ENCODE assay signal across 9 mouse cellular contexts in genomic region chr13:111291958-111292493, GRCm38 (mm10). TPM values are rescaled to one million over a fixed set of nuclear protein-coding genes. Genes with fewer than 3 reads are reported as not detected.
A peak's percentile ranks its signal among the peaks of the same experiment; 100 is the strongest.
DNase-seq lines count a peak whose midpoint lies in the region; ATAC-seq and TF ChIP-seq lines count a peak whose summit lies in the region.
"Had no signal": no experiment of that assay in that cellular context is flagged by ENCODE, and none has a peak within 500 bp of the region (broad histone marks: within the 10 kb centered on the region; RNA-seq: fewer than 3 reads in every experiment).

No protein-coding gene starts in this region.

- no peaks in the 10 kb centered on the region for H3K36me3 ChIP-seq in hindbrain, embryonic 14.5 days (replicated peaks; ENCODE audit: control insufficient read depth, insufficient read depth)
- no peaks in the 10 kb centered on the region for H3K36me3 ChIP-seq in midbrain, embryonic 16.5 days (ENCODE audit: control insufficient read depth, insufficient read depth, low read length)

- H3K4me3 ChIP-seq in hindbrain, embryonic 14.5 days (replicated peaks; ENCODE audit: low read length), result no peak overlapping the region
- H3K4me3 ChIP-seq in midbrain, embryonic 16.5 days (ENCODE audit: low read depth, low read length), result no peak overlapping the region

- no peaks in the 10 kb centered on the region for H3K27me3 ChIP-seq in hindbrain, embryonic 14.5 days (ENCODE audit: control insufficient read depth, insufficient read depth, low read length)
- no peaks in the 10 kb centered on the region for H3K27me3 ChIP-seq in midbrain, embryonic 16.5 days (ENCODE audit: control insufficient read depth, insufficient read depth, low read depth, low read length)

- peak overlapping the region; percentile 40; the same call in 1 of the 2 replicates for H3K27ac ChIP-seq in hindbrain, embryonic 14.5 days
- H3K27ac ChIP-seq in midbrain, embryonic 16.5 days (ENCODE audit: low read length), result peak overlapping the region; percentile 53; the same call in 1 of the 2 replicates

- H3K4me2 ChIP-seq in hindbrain, embryonic 14.5 days (replicated peaks), result no peak overlapping the region
- H3K4me2 ChIP-seq in midbrain, embryonic 16.5 days (ENCODE audit: low read length), result no peak overlapping the region

- TF ChIP-seq CTCF in brain, embryonic 14.5 days (IDR thresholded peaks at IDR 0.05; ENCODE audit: borderline replicate concordance, extremely low read depth, insufficient read depth, insufficient read length), result no peak

- no peaks in the 10 kb centered on the region for H3K9me3 ChIP-seq in hindbrain, embryonic 14.5 days (ENCODE audit: control insufficient read depth, low read length)
- peaks cover 4% of the 10 kb centered on the region; the same call in 1 of the 2 replicates for H3K9me3 ChIP-seq in midbrain, embryonic 16.5 days (replicated peaks; ENCODE audit: control insufficient read depth, low read length, poor library complexity, severe bottlenecking)

- DNase-seq in 3134 (ENCODE audit: extremely low read depth, insufficient read length, low spot score), result peak; percentile 40
- DNase-seq in brain, embryonic 14.5 days (ENCODE audit: low read depth), result peak; percentile 84
- peak; percentile 14 for DNase-seq in forelimb bud, embryonic 11.5 days (ENCODE audit: low read depth, low spot score)
- DNase-seq in hindbrain, embryonic 14.5 days (ENCODE audit: low spot score), result peak; percentile 69
- DNase-seq in left cerebral cortex, postnatal 10 days (ENCODE audit: extremely low spot score in 1 of 2, low spot score in 2 of 2), result peak; percentile 70 to 74
- no peak for DNase-seq in adrenal gland, postnatal 4 days (ENCODE audit: low spot score in 2 of 2)

- H3K4me1 ChIP-seq in hindbrain, embryonic 14.5 days (replicated peaks; ENCODE audit: control insufficient read depth, insufficient read depth, low read length), result no peaks in the 10 kb centered on the region
- no peaks in the 10 kb centered on the region for H3K4me1 ChIP-seq in midbrain, embryonic 16.5 days (ENCODE audit: control insufficient read depth, insufficient read depth, low read length)

- no peak for TF ChIP-seq POLR2A in brain, embryonic 14.5 days (IDR thresholded peaks at IDR 0.05; ENCODE audit: borderline replicate concordance, extremely low read depth, insufficient read depth, insufficient read length, poor library complexity, severe bottlenecking)

- H3K9ac ChIP-seq in hindbrain, embryonic 14.5 days, result no peak overlapping the region
- no peak overlapping the region for H3K9ac ChIP-seq in midbrain, embryonic 16.5 days (ENCODE audit: low read depth, low read length)

- 48% methylated on average over 7 of the region's 7 CpGs for WGBS in hindbrain, embryonic 14.5 days
- 44% methylated on average over 7 of the region's 7 CpGs for WGBS in midbrain, embryonic 16.5 days

- ATAC-seq in hindbrain, embryonic 14.5 days (ENCODE audit: low FRiP score), result peak; percentile 77; the same call in 1 of the 2 replicates
- peak; percentile 60; the same call in 1 of the 2 replicates for ATAC-seq in midbrain, embryonic 16.5 days
- ATAC-seq in monocyte, adult 5-6 weeks (replicated peaks; ENCODE audit: insufficient number of reproducible peaks, low FRiP score, low TSS enrichment, poor library complexity, severe bottlenecking), result no peak

- intact Hi-C loops in left cerebral cortex, postnatal 10 days (cut with DNase I), result no loop called here

RNA-seq across cellular contexts. Expression of gene Actbl2, which starts 37.2 kb away (rescaled TPM):
- 0.03 TPM in 1 of 2 replicates, not detected in the other for polyA plus RNA-seq in brain, embryonic 14.5 days (2012; rRNA removed)
- 0.07 TPM in 1 of 2 replicates, not detected in the other for polyA plus RNA-seq in hindbrain, embryonic 14.5 days (2014; fragmentation: Nextera tagmentation; extraction: Ambion mirVana)
- not detected for total RNA-seq in left cerebral cortex, postnatal 10 days (2021)
- polyA plus RNA-seq in midbrain, embryonic 16.5 days (2015; fragmentation: Nextera tagmentation; extraction: Ambion mirVana), result not detected in 2 replicates
- total RNA-seq in monocyte, adult 5-6 weeks (2017), result not detected in 3 replicates
- under 1 TPM in 1 of 2 experiments, not detected in 1; 0.11 TPM for total RNA-seq in adrenal gland, postnatal 4 days (2021)
- total RNA-seq: layer of hippocampus, adult 18-20 months had no signal

Comparison
In these comparisons a context has a peak if more than half of its experiments do, and no peak if none do; other contexts are left out.
1. DNase-seq: peak in 3134 (single experiment), brain, embryonic 14.5 days (single experiment), forelimb bud, embryonic 11.5 days (single experiment), hindbrain, embryonic 14.5 days (single experiment) and left cerebral cortex, postnatal 10 days (2 of 2); none in adrenal gland, postnatal 4 days (0 of 2).